Mouse (Mus musculus) lung, postnatal 4 days (tissue): ENCODE results near the gene Borcs8.

Source experiments
- DNase-seq, 2 experiments: peaks; one replicate each; pipeline ENCODE4 v3.0.0; 2021

Gene Borcs8

GRCm38 (mm10) chr8:70181212-70181902 is 42.1 kb downstream of the Borcs8 start:
- no peak for DNase-seq

GRCm38 (mm10) chr8:70181903-70182252 is 42.6 kb downstream of the Borcs8 start:
- DNase-seq: no peak

GRCm38 (mm10) chr8:70183194-70183593 is 43.9 kb downstream of the Borcs8 start:
- DNase-seq: no peak

- DNase-seq: no peak
Measured at GRCm38 (mm10) chr8:70188707-70189106, 49.4 kb downstream of the Borcs8 start.

GRCm38 (mm10) chr8:70193238-70193637 is 53.9 kb downstream of the Borcs8 start:
- no peak for DNase-seq

- DNase-seq: no peak
Measured at GRCm38 (mm10) chr8:70194191-70194590, 54.9 kb downstream of the Borcs8 start.

- DNase-seq: no peak
Measured at GRCm38 (mm10) chr8:70195762-70196161, 56.5 kb downstream of the Borcs8 start.
